Mouse (Mus musculus) brain, embryonic 14.5 days (tissue): Measurements from ENCODE around the gene Rtbdn.

ENCODE experiments used
- CTCF ChIP-seq: fragments of 200-500 bp; IDR thresholded peaks from 2 replicates; pipeline ENCODE4 v1.5.1; 2012; ENCODE audit warnings: inconsistent platforms, mild to moderate bottlenecking, moderate library complexity, borderline replicate concordance; ENCODE audit not compliant: insufficient read depth, insufficient read length; ENCODE audit errors: extremely low read depth
- POLR2A ChIP-seq: fragments of 200-500 bp; IDR thresholded peaks from 2 replicates; pipeline ENCODE4 v1.6.1; 2012; ENCODE audit warnings: mild to moderate bottlenecking, inconsistent platforms, borderline replicate concordance; ENCODE audit not compliant: poor library complexity, insufficient read depth, insufficient read length, severe bottlenecking; ENCODE audit errors: extremely low read depth

DNA sequence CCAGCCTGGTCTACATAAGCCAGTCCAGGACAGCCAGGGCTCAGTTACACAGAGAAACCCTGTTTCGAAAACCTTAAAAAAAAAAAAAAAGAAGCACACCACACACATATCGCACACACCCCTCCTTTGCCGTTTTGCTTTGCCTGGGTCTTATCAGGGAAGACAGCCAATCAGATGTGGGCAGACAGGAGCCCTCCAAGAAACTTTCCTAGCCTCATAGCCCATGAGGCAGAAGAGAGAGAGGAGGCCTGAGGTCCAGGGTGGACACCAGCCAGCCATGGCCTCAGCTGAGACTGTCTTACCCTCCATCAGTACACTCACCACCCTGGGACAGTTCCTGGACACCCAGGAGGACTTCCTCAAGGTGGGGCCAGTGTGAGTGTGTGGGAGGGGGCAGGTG, 45.0 kb upstream of the Rtbdn start, which contains the start of gene Klf1:
- TF ChIP-seq CTCF (no peak), POLR2A (no peak)
